Mouse (Mus musculus): ENCODE measurements around the gene S100a6. TPM values are rescaled to one million over a fixed set of nuclear protein-coding genes. Genes with fewer than 3 reads are reported as not detected.
A peak's percentile ranks its signal among the peaks of the same experiment; 100 is the strongest.

S100a6 gene
- polyA plus RNA-seq (2014; fragmentation: Nextera tagmentation; extraction: Ambion mirVana) = 11.8 and 27.5 TPM in 2 replicates

GRCm38 (mm10) chr3:90612728-90613291 is at the start of gene S100a6:
Gene S100a6 (plus strand): TSS chr3:90612882.
- no peaks in the 10 kb centered on the region for H3K9me3 ChIP-seq (ENCODE audit: control insufficient read depth, low read length)
- H3K36me3 ChIP-seq (ENCODE audit: control insufficient read depth, insufficient read depth, low read length) = no peaks in the 10 kb centered on the region
- H3K27me3 ChIP-seq (ENCODE audit: control insufficient read depth, insufficient read depth, low read length) = no peaks in the 10 kb centered on the region
- H3K4me2 ChIP-seq (ENCODE audit: low read depth, low read length) = peak within 1 kb of the TSS; percentile 51
- H3K4me1 ChIP-seq (ENCODE audit: control insufficient read depth, insufficient read depth, low read length) = no peaks in the 10 kb centered on the region; the same call in 1 of the 2 replicates
- H3K4me3 ChIP-seq (ENCODE audit: low read depth, low read length) = peak within 1 kb of the TSS; percentile 22; the same call in 1 of the 2 replicates
- ATAC-seq (ENCODE audit: low read depth) = peak; percentile 76; the same call in 1 of the 2 replicates
- no peak within 1 kb of the TSS for H3K27ac ChIP-seq (ENCODE audit: low read depth, low read length)
- 1% methylated on average over 23 of the region's 23 CpGs for WGBS
- no peak within 1 kb of the TSS for H3K9ac ChIP-seq (replicated peaks; ENCODE audit: low read depth, low read length)

GRCm38 (mm10) chr3:90574691-90575090 is 38.0 kb upstream of the S100a6 start:
- WGBS = 89% methylated on average over 5 of the region's 5 CpGs
- ATAC-seq (ENCODE audit: low read depth) = no peak
- Histone ChIP-seq H3K9ac (replicated peaks; ENCODE audit: low read depth, low read length) (no peak overlapping the region), H3K4me3 (ENCODE audit: low read depth, low read length) (no peak overlapping the region), H3K27me3 (ENCODE audit: control insufficient read depth, insufficient read depth, low read length) (no peaks in the 10 kb centered on the region), H3K27ac (ENCODE audit: low read depth, low read length) (no peak overlapping the region), H3K36me3 (ENCODE audit: control insufficient read depth, insufficient read depth, low read length) (no peaks in the 10 kb centered on the region), H3K4me2 (ENCODE audit: low read depth, low read length) (no peak overlapping the region), H3K9me3 (ENCODE audit: control insufficient read depth, low read length) (no peaks in the 10 kb centered on the region), H3K4me1 (ENCODE audit: control insufficient read depth, insufficient read depth, low read length) (no peaks in the 10 kb centered on the region)

GRCm38 (mm10) chr3:90575320-90575719 is 37.4 kb upstream of the S100a6 start:
- no peak for ATAC-seq (ENCODE audit: low read depth)
- Histone ChIP-seq H3K9ac (replicated peaks; ENCODE audit: low read depth, low read length) (no peak overlapping the region), H3K4me3 (ENCODE audit: low read depth, low read length) (no peak overlapping the region), H3K4me1 (ENCODE audit: control insufficient read depth, insufficient read depth, low read length) (no peaks in the 10 kb centered on the region), H3K27ac (ENCODE audit: low read depth, low read length) (no peak overlapping the region), H3K36me3 (ENCODE audit: control insufficient read depth, insufficient read depth, low read length) (no peaks in the 10 kb centered on the region), H3K4me2 (ENCODE audit: low read depth, low read length) (no peak overlapping the region), H3K9me3 (ENCODE audit: control insufficient read depth, low read length) (no peaks in the 10 kb centered on the region), H3K27me3 (ENCODE audit: control insufficient read depth, insufficient read depth, low read length) (no peaks in the 10 kb centered on the region)
- WGBS = 81% methylated on average over 3 of the region's 3 CpGs

DNA sequence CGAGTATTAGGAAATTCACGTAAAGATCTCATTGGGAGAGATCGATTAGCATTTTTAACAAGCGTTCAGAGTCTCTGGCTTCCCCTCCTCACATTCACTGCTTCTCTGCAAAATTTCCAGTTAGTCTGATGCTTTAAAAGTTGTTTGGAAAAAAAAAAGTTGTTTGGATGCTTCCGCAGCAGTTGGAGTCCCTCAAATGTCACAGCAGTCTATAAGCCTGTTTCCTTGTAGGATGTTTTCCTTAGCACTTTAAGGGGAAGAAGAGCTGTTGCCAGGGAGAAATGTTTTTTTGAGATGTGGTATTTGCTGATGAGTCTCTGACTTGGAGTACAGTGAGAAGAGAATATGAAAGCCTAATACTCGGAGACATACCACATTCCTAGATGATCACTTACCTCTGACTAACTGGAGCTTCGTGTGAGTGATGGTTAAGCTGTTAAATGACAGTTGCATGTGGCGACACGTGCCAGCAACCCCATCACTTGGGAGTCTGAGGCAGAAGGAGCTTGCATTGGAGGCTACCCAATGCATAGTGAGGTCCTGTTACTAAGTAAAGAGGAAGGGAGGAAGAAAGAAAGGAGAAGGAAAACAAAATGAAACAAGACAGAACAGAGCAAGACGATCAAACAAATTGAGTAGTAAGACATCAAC is 36.2 kb upstream of the S100a6 start:
- no peaks in the 10 kb centered on the region for H3K36me3 ChIP-seq (ENCODE audit: control insufficient read depth, insufficient read depth, low read length)
- no peaks in the 10 kb centered on the region for H3K4me1 ChIP-seq (ENCODE audit: control insufficient read depth, insufficient read depth, low read length)
- 77% methylated on average over 10 of the region's 10 CpGs for WGBS

DNA sequence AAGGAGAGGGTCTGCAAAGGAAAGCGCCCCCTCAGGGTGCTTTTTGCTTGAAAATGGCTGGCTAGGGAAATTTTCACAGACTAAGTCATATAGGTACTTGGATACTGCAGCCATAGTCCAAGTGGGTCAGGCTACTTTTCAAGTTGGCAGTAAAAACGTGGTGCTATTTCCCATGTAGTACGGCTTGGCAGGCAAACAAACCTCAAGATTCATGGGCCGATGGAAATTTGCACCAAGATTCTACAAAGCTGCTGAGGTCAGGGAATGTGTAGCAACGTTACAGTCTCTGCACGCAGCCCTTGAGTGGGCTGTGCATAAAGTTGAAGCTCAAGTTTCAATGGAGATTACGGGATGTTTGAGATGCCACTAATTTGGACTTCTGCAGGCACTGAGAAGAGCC is 33.2 kb upstream of the S100a6 start:
- Histone ChIP-seq H3K27ac (ENCODE audit: low read depth, low read length) (no peak overlapping the region), H3K9me3 (ENCODE audit: control insufficient read depth, low read length) (no peaks in the 10 kb centered on the region), H3K36me3 (ENCODE audit: control insufficient read depth, insufficient read depth, low read length) (no peaks in the 10 kb centered on the region), H3K27me3 (ENCODE audit: control insufficient read depth, insufficient read depth, low read length) (no peaks in the 10 kb centered on the region), H3K4me2 (ENCODE audit: low read depth, low read length) (no peak overlapping the region), H3K9ac (replicated peaks; ENCODE audit: low read depth, low read length) (no peak overlapping the region), H3K4me3 (ENCODE audit: low read depth, low read length) (no peak overlapping the region), H3K4me1 (ENCODE audit: control insufficient read depth, insufficient read depth, low read length) (no peaks in the 10 kb centered on the region)
- no peak for ATAC-seq (ENCODE audit: low read depth)
- WGBS = 81% methylated on average over 7 of the region's 7 CpGs

More for the DNA sequence above, 36.2 kb upstream of the S100a6 start:
- Histone ChIP-seq H3K27me3 (ENCODE audit: control insufficient read depth, insufficient read depth, low read length) (no peaks in the 10 kb centered on the region), H3K4me2 (ENCODE audit: low read depth, low read length) (no peak overlapping the region), H3K4me3 (ENCODE audit: low read depth, low read length) (no peak overlapping the region), H3K27ac (ENCODE audit: low read depth, low read length) (no peak overlapping the region), H3K9me3 (ENCODE audit: control insufficient read depth, low read length) (no peaks in the 10 kb centered on the region), H3K9ac (replicated peaks; ENCODE audit: low read depth, low read length) (no peak overlapping the region)
- ATAC-seq (ENCODE audit: low read depth) = no peak

- Histone ChIP-seq H3K27me3 (ENCODE audit: control insufficient read depth, insufficient read depth, low read length) (no peaks in the 10 kb centered on the region), H3K4me1 (ENCODE audit: control insufficient read depth, insufficient read depth, low read length) (no peaks in the 10 kb centered on the region), H3K36me3 (ENCODE audit: control insufficient read depth, insufficient read depth, low read length) (no peaks in the 10 kb centered on the region), H3K4me2 (ENCODE audit: low read depth, low read length) (no peak overlapping the region), H3K4me3 (ENCODE audit: low read depth, low read length) (no peak overlapping the region), H3K27ac (ENCODE audit: low read depth, low read length) (no peak overlapping the region), H3K9ac (replicated peaks; ENCODE audit: low read depth, low read length) (no peak overlapping the region), H3K9me3 (ENCODE audit: control insufficient read depth, low read length) (no peaks in the 10 kb centered on the region)
- ATAC-seq (ENCODE audit: low read depth) = no peak
- 93% methylated on average over 5 of the region's 5 CpGs for WGBS
These were observed 31.5 kb upstream of the S100a6 start for GRCm38 (mm10) chr3:90581141-90581540.

GRCm38 (mm10) chr3:90582156-90582555 is 30.5 kb upstream of the S100a6 start:
- no peak overlapping the region for H3K4me2 ChIP-seq (ENCODE audit: low read depth, low read length)
- WGBS = 95% methylated on average over 1 of the region's 1 CpGs
- H3K9me3 ChIP-seq (ENCODE audit: control insufficient read depth, low read length) = no peaks in the 10 kb centered on the region

GRCm38 (mm10) chr3:90582556-90582955 is 30.1 kb upstream of the S100a6 start:
- Histone ChIP-seq H3K9me3 (ENCODE audit: control insufficient read depth, low read length) (no peaks in the 10 kb centered on the region), H3K4me1 (ENCODE audit: control insufficient read depth, insufficient read depth, low read length) (no peaks in the 10 kb centered on the region), H3K27me3 (ENCODE audit: control insufficient read depth, insufficient read depth, low read length) (no peaks in the 10 kb centered on the region), H3K4me2 (ENCODE audit: low read depth, low read length) (no peak overlapping the region), H3K36me3 (ENCODE audit: control insufficient read depth, insufficient read depth, low read length) (no peaks in the 10 kb centered on the region), H3K4me3 (ENCODE audit: low read depth, low read length) (no peak overlapping the region), H3K9ac (replicated peaks; ENCODE audit: low read depth, low read length) (no peak overlapping the region), H3K27ac (ENCODE audit: low read depth, low read length) (no peak overlapping the region)
- 85% methylated on average over 4 of the region's 4 CpGs for WGBS
- no peak for ATAC-seq (ENCODE audit: low read depth)

More at GRCm38 (mm10) chr3:90582156-90582555, 30.5 kb upstream of the S100a6 start:
- H3K4me1 ChIP-seq (ENCODE audit: control insufficient read depth, insufficient read depth, low read length) = no peaks in the 10 kb centered on the region
- H3K9ac ChIP-seq (replicated peaks; ENCODE audit: low read depth, low read length) = no peak overlapping the region
- H3K36me3 ChIP-seq (ENCODE audit: control insufficient read depth, insufficient read depth, low read length) = no peaks in the 10 kb centered on the region
- no peaks in the 10 kb centered on the region for H3K27me3 ChIP-seq (ENCODE audit: control insufficient read depth, insufficient read depth, low read length)
- ATAC-seq (ENCODE audit: low read depth) = no peak
- no peak overlapping the region for H3K27ac ChIP-seq (ENCODE audit: low read depth, low read length)
- H3K4me3 ChIP-seq (ENCODE audit: low read depth, low read length) = no peak overlapping the region

DNA sequence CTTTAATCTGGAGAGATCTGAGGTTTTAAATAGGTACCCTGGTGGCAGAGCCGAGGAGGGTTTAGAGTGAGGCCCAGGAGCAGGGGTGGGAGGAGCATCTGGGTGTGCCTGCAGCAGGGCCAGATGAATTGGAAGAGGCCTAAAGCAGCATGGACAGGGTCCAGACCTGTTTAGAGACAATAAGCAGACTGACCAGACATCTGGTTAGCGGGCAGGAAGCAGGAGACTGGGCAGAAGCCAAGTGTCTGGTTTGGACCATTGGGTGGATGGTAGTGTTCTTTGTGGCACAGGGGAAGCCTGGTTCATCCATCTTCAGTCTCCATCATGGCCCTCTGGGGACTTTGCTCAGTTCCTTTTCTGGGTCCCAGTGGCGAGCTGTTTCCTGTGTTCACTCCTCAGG is 28.8 kb upstream of the S100a6 start:
- no peaks in the 10 kb centered on the region for H3K9me3 ChIP-seq (ENCODE audit: control insufficient read depth, low read length)
- WGBS = 75% methylated on average over 3 of the region's 3 CpGs
- no peak overlapping the region for H3K4me2 ChIP-seq (ENCODE audit: low read depth, low read length)
- ATAC-seq (ENCODE audit: low read depth) = no peak
- no peaks in the 10 kb centered on the region for H3K27me3 ChIP-seq (ENCODE audit: control insufficient read depth, insufficient read depth, low read length)
- H3K27ac ChIP-seq (ENCODE audit: low read depth, low read length) = no peak overlapping the region
- H3K36me3 ChIP-seq (ENCODE audit: control insufficient read depth, insufficient read depth, low read length) = no peaks in the 10 kb centered on the region
- no peak overlapping the region for H3K4me3 ChIP-seq (ENCODE audit: low read depth, low read length)
- no peak overlapping the region for H3K9ac ChIP-seq (replicated peaks; ENCODE audit: low read depth, low read length)
- no peaks in the 10 kb centered on the region for H3K4me1 ChIP-seq (ENCODE audit: control insufficient read depth, insufficient read depth, low read length)
